Mouse (Mus musculus) thymus, adult 2 months (tissue): Measurements from ENCODE around the gene Pcbp3.

Experiments used
- CTCF ChIP-seq: fragments of 200-500 bp; IDR thresholded peaks from 2 replicates; pipeline ENCODE4 v1.5.1; 2012; ENCODE audit warnings: mild to moderate bottlenecking, control low read depth, low read length, moderate library complexity, borderline replicate concordance; ENCODE audit not compliant: control insufficient read depth, poor library complexity, insufficient read depth; ENCODE audit errors: extremely low read depth
- POLR2A ChIP-seq: fragments of 200-500 bp; IDR thresholded peaks from 2 replicates; pipeline ENCODE4 v1.6.1; 2012; ENCODE audit warnings: mild to moderate bottlenecking, low read length, control low read depth, moderate library complexity; ENCODE audit not compliant: control insufficient read depth, poor library complexity, insufficient read depth; ENCODE audit errors: extremely low read depth

DNA sequence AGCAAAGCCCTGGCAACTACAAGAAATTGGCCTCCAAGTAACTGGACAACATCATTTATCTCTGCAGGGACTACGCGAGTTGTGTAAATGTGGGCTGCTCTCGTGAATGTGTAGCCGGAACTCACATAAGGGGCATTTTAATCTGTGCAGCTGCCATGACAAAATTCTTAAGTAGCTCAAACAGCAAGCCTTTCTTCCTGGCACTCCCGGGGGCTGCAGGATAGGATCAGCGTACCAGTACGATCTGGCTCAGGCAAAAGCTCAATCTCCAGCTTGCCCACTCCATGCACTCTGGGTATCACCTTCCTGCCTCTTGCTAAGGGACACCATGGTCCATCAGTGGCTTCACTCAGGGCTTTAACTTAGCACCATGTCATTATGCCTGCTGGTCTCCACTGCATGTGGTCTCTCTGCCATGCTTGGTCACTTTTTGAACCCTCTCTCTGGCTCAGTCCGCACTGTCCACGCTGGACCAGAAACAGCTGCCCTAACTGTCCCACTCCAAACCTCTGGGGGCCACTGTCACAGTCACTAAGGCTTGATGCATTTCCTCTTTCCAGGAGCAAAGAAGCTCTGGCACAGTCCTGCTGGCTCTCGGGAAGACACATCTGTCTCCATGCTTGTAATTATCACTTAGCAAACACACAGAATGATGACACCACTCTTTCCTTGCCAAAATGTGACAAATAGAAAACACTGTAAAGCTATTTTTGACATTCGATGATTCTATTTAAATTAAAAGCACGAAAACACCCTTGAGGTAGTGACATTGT, 102.1 kb downstream of the Pcbp3 start:
- TF ChIP-seq CTCF, result no peak
- TF ChIP-seq POLR2A, result no peak
